Mouse (Mus musculus): ENCODE data around the gene Zbtb49.

DNA sequence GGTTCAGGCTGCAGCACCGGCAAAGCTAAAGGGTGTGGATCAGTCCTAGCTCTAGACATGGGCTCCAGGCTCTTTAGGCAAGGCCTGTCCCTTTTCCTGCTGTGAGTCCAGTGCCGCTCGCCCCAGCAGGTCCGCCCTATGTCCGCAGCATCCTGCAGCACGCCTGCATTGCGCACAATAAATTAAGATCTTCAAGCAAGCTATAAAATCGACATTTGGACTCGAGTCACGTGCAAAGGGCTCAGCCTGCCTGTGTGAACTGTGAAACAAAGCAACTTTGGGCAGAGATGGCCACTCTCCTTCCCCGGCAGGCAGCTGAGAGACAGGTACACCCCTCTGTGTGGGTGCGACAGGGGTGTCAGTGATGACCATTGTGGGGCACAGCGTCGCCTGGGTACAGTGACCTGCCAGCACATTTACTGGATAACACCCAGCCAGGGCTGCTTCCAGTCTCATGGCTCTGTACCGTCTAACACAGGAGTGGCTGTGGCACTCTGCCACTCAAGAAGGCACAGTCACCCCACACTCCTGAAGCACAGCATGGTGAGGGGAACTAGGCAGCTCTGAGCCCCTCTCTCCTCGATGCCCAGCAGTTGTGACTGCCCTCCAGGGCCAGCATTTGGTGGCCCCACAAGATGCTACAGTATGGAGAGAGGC lies 45.9 kb downstream of the Zbtb49 start:
- TF ChIP-seq EP300 (IDR thresholded peaks at IDR 0.05; ENCODE audit: low read depth) (no peak), CTCF (IDR thresholded peaks at IDR 0.05; ENCODE audit: low read depth) (no peak)
